Mouse (Mus musculus) C3H10T1/2 (cell line): ENCODE results near the gene Vmo1. TPM values are rescaled to one million over a fixed set of nuclear protein-coding genes. Genes with fewer than 3 reads are reported as not detected.

Experiments used
- polyA plus RNA-seq, 2 experiments: library from polyadenylated mRNA; unstranded; fragments of >200 nt; fragmentation: generic; extraction: Trizol; gene quantifications; one replicate each; pipeline ENCODE4 v1.2.1; 2012; ENCODE audit warnings: missing spikeins in 2 of 2

Gene Vmo1
- not detected for polyA plus RNA-seq

DNA sequence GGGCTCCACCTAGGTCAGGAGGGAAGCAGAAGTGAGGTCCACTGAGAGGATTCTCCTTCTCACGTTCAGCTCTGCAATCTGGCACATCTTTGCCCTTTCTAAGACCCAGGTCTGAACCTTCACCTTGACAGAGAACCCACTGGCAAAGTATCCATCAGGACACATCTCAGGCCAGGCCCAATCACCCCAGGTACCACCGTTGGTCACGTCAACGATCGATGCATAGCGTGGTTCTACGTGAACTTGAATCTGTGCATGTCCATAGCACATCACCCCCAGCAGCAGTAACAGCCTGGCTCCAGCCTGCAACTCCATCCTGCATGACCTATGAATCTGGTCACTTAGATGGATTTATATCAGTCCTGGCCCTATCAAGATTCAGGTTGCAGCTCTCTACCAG, at the start of gene Vmo1:
Vmo1 (minus strand) TSS at position 329 of the 400 bp plus-strand sequence.

DNA sequence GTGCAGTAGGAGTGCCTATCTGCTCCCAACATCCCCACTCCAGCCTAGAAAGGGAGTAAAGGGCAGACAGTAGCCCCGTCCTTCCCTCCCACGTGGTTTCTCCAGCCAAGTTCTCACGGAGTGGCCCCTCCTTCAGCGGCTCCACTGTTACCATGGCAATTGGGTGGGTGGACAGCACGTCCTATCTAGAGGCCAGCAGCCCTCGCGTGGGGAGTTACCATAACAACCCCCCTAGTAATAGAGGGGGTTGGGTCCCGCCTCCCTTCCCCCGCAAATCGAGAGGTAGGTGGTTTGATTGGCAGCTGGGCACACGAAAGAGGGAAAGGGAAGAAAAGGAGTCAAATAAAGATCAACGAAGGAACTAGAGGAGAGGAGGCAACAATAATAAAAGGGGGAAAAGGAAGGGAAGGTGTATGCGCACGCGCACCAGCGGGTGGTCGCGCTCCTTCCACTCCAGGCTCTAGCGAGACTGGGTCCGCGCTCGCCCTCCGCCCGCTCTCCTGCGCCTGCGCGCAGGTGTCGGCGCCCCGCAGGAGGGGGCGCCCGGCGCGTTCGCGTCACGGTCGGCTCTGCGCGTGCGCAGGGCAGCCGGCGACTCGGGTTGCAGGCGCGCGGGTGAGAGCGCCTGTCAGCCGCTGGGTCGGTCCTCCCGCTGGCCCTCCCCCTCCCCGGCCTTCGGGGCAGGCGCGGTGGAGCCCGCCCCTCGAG, 48.0 kb upstream of the Vmo1 start, which contains the start of gene Mink1:
Mink1 (plus strand) TSS at position 595 of the 708 bp plus-strand sequence.

DNA sequence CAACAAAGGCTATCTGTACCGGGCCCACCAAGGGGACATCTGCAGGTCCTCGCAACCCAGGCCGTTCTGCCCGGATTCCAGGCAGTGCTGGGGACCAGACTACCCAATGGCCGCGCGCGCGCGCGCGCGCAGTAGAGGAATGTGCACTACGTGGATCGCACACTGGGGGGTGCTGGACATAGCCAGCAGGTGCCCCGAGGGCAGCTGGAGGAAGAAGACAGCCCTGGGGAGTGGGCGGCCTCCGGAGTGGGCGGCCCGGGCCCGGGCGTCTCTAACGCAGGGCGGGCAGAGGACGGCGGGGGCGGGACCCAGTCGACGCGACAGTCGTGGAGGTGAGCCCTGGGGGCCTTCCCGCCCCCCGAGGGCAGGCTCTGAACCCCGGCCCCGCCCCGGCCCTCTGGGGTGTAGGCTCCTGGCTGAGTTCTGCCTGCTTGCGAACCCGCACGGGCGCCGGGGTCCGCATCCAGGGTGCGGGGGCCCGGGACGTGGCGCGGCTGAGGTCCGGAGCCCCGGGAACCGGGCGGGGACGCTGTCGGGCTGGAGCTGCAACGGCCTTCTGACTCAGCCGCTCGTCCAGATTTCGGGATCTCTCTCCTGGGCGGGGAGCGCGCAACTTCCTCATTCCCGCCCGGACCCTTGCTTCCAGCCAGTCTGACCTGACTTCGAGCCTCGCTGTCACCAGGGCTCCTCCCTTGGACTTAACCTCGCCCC, 25.6 kb upstream of the Vmo1 start, which contains the start of gene Pld2:
Pld2 (plus strand) TSS at position 188 of the 711 bp plus-strand sequence.

DNA sequence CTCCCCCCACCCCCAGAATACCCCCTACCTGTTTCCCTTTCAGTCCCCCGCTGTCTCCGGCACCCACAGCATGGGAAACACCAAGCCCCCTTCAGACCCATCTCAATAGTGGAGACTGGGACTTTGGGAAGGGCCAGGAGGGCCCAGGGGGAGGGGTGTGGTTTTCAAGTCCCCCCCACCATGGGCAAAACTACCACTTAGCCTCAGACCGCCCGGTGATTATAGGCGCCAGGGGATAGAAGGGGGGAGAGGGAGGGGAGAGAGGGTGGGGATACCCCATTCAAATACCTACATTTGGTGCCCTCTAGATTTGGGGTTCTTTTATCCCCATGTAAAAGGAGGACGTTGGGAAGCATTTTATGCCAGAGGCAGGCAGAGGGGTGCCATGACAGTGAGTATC, 18.4 kb upstream of the Vmo1 start, which contains the start of gene Gm40193:
Gm40193 (minus strand) TSS at position 101 of the 400 bp plus-strand sequence.

DNA sequence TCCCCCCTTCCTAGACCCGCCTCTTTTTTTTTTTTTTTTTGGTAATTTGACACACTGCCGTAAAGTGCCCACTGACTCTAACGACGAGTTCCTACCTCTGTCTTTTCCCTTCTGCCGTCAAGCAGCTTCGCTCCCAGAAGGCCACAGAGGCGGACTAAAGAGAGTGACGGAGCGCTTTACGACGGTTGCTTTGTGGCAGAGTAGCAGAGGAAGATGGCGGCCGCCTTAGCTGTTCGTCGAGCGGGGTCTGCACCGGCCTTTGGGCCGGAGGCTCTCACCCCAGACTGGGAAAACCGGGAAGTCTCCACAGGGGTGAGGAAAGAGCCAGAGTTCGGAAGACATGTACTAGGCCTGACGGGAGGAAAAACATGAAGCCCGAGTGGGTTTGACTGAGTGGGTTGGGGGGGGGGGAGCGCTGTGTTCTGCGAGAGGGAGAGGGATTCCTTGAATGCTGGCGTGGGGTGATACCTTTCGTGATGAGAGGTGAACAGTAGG, 10.8 kb upstream of the Vmo1 start, which contains the start of gene Psmb6:
Psmb6 (plus strand) TSS at position 184 of the 495 bp plus-strand sequence.

DNA sequence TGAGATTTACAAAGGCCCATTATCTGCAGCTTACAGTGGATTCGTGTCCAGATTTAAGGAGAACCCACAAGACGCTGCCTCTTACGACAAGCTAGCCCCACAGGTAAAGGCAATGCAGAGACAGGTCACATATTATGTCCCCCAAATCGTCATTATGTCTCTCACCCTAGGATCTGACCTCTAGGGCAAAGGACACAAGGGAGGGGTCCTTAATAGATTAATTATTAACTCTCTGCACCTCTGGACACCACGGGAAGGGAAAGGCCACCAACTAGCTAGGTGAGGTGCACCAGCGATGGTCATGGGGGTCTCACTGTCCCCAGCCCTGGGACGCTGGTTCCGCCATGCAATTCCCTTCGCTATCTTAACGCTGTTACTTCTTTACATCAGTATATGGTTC, 4.5 kb upstream of the Vmo1 start, which contains the start of gene Gltpd2:
Gltpd2 (plus strand) TSS at position 274 of the 400 bp plus-strand sequence.

DNA sequence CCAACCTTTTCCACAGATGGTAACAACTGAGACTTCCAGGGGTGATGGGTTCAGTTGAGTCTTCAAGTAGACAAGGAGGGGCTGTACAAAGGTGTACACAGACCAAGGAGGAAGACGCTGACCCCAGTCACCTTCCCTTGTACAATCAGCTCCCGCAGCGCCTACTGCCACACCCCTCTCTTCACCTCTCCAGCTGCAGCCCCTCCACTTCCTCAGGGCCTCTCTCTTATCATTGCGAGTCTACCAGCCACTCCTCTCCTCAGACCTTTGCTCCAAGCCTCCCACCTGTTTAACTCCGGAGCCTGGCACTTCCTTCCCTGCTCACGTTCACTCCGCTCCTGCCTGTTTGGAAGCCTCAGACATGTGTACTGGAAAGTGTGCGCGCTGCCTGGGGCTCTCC, 9.4 kb downstream of the Vmo1 start, which contains the start of gene Tm4sf5:
Tm4sf5 (plus strand) TSS at position 275 of the 400 bp plus-strand sequence.

Other genes with a start within 250 kb of the Vmo1 start
- under 1 TPM; 0.07 to 0.08 TPM for gene Alox12e, start 192.0 kb downstream of the Vmo1 start, polyA plus RNA-seq
- not detected for gene Alox15, start 162.6 kb downstream of the Vmo1 start, polyA plus RNA-seq
- 10 to 100 TPM; 31.0 to 47.5 TPM for gene Pelp1, start 104.6 kb downstream of the Vmo1 start, polyA plus RNA-seq
- 10 to 100 TPM; 24.4 to 35.9 TPM for gene Arrb2, start 82.0 kb downstream of the Vmo1 start, polyA plus RNA-seq
- gene Med11, start 62.7 kb downstream of the Vmo1 start, polyA plus RNA-seq, result 10 to 100 TPM; 60.7 to 61.7 TPM
- gene Zmynd15, start 55.2 kb downstream of the Vmo1 start, polyA plus RNA-seq, result under 1 TPM; 0.05 to 0.08 TPM
- under 1 TPM; 0.04 to 0.19 TPM for gene Cxcl16, start 54.6 kb downstream of the Vmo1 start, polyA plus RNA-seq
- gene Tm4sf5, start 9.4 kb downstream of the Vmo1 start, polyA plus RNA-seq, result not detected
- gene Gltpd2, start 4.6 kb upstream of the Vmo1 start, polyA plus RNA-seq, result not detected
- gene Psmb6, start 10.8 kb upstream of the Vmo1 start, polyA plus RNA-seq, result 1,000 to 10,000 TPM in 1 of 2 experiments, 100 to 1,000 TPM in 1; 562 to 1,060 TPM
- not detected for gene Gm40193, start 18.3 kb upstream of the Vmo1 start, polyA plus RNA-seq
- 10 to 100 TPM in 1 of 2 experiments, 1 to 10 TPM in 1; 7.9 to 23.3 TPM for gene Pld2, start 25.4 kb upstream of the Vmo1 start, polyA plus RNA-seq
- 10 to 100 TPM; 12.7 to 36.0 TPM for gene Mink1, start 48.3 kb upstream of the Vmo1 start, polyA plus RNA-seq
- not detected for gene 4930544D05Rik, start 101.2 kb upstream of the Vmo1 start, polyA plus RNA-seq
- gene Chrne, start 104.6 kb upstream of the Vmo1 start, polyA plus RNA-seq, result not detected
- under 1 TPM; 0.05 to 0.72 TPM for gene Gp1ba, start 124.5 kb upstream of the Vmo1 start, polyA plus RNA-seq
- gene Rnf167, start 132.6 kb upstream of the Vmo1 start, polyA plus RNA-seq, result 10 to 100 TPM; 10.2 to 50.0 TPM
- 100 to 1,000 TPM; 104 to 176 TPM for gene Slc25a11, start 132.9 kb upstream of the Vmo1 start, polyA plus RNA-seq
- 1,000 to 10,000 TPM; 2,430 to 5,299 TPM for gene Pfn1, start 140.0 kb upstream of the Vmo1 start, polyA plus RNA-seq
- gene Eno3, start 142.6 kb upstream of the Vmo1 start, polyA plus RNA-seq, result 100 to 1,000 TPM in 1 of 2 experiments, 10 to 100 TPM in 1; 53.8 to 231 TPM
- 10 to 100 TPM; 22.6 to 90.3 TPM for gene Spag7, start 154.8 kb upstream of the Vmo1 start, polyA plus RNA-seq
- 10 to 100 TPM in 1 of 2 experiments, 1 to 10 TPM in 1; 5.0 to 21.0 TPM for gene Camta2, start 173.5 kb upstream of the Vmo1 start, polyA plus RNA-seq
- 1 to 10 TPM; 1.7 to 8.8 TPM for gene Inca1, start 185.5 kb upstream of the Vmo1 start, polyA plus RNA-seq
- gene Kif1c, start 185.9 kb upstream of the Vmo1 start, polyA plus RNA-seq, result 10 to 100 TPM; 64.8 to 73.5 TPM
- 1 to 10 TPM in 1 of 2 experiments, under 1 TPM in 1; 0.25 to 1.1 TPM for gene Zfp3, start 249.6 kb upstream of the Vmo1 start, polyA plus RNA-seq